ENCODE assay signal across 8 mouse cellular contexts in genomic region chr2:97467031-97467549, GRCm38 (mm10).
DNase-seq lines count a peak whose midpoint lies in the region; ATAC-seq and TF ChIP-seq lines count a peak whose summit lies in the region.

No protein-coding gene starts in this region.

- DNase-seq in lung, adult 2 months: no peak
- no peak for DNase-seq in lung, postnatal 14 days
- peak; percentile 70 to 71 for DNase-seq in cerebellum, adult 2 months
- peak; percentile 67 for DNase-seq in forebrain, postnatal 0 days
- DNase-seq in kidney, postnatal 25 days: peak; percentile 16 to 35
- DNase-seq in liver, postnatal 0 days: no peak
- DNase-seq in thymus, adult 18-20 months: no peak

- H3K4me3 ChIP-seq in lung, adult 2 months (replicated peaks; ENCODE audit: extremely low read depth, low read depth, low read length): peak overlapping the region; percentile 37
- H3K4me3 ChIP-seq in cerebellum, adult 2 months (replicated peaks; ENCODE audit: insufficient read depth, low read depth, low read length): peak overlapping the region; percentile 64
- H3K4me3 ChIP-seq in forebrain, postnatal 0 days (ENCODE audit: low read depth, low read length): peak overlapping the region; percentile 68
- H3K4me3 ChIP-seq in liver, postnatal 0 days (ENCODE audit: low read depth, low read length): peak overlapping the region; percentile 31
- H3K4me3 ChIP-seq in stomach, embryonic 14.5 days (ENCODE audit: low read depth, low read length): peak overlapping the region; percentile 47

- H3K4me1 ChIP-seq in lung, adult 2 months (ENCODE audit: control insufficient read depth, insufficient read depth, low read length): no peaks in the 10 kb centered on the region
- H3K4me1 ChIP-seq in cerebellum, adult 2 months (ENCODE audit: control insufficient read depth, insufficient read depth, low read length): no peaks in the 10 kb centered on the region; the same call in 1 of the 2 replicates
- no peaks in the 10 kb centered on the region for H3K4me1 ChIP-seq in forebrain, postnatal 0 days (ENCODE audit: insufficient read depth)
- H3K4me1 ChIP-seq in liver, postnatal 0 days (ENCODE audit: insufficient read depth): peaks cover 3% of the 10 kb centered on the region; the same call in 1 of the 2 replicates
- H3K4me1 ChIP-seq in stomach, embryonic 14.5 days (ENCODE audit: control insufficient read depth, insufficient read depth, low read length): no peaks in the 10 kb centered on the region

- no peak for TF ChIP-seq POLR2A in lung, adult 2 months (IDR thresholded peaks at IDR 0.05; ENCODE audit: borderline replicate concordance, extremely low read depth, low read depth, low read length)
- TF ChIP-seq POLR2A in cerebellum, adult 2 months (IDR thresholded peaks at IDR 0.05; ENCODE audit: borderline replicate concordance, insufficient read depth, low read length): no peak

- peak overlapping the region; percentile 64; the same call in 1 of the 2 replicates for H3K27ac ChIP-seq in cerebellum, adult 2 months (ENCODE audit: insufficient read depth, low read length)
- peak overlapping the region; percentile 91 for H3K27ac ChIP-seq in forebrain, postnatal 0 days (ENCODE audit: low read depth, low read length)
- no peak overlapping the region for H3K27ac ChIP-seq in liver, postnatal 0 days (ENCODE audit: low read depth)
- H3K27ac ChIP-seq in stomach, embryonic 14.5 days (ENCODE audit: low read length): peak overlapping the region; percentile 66; the same call in 1 of the 2 replicates

- ATAC-seq in forebrain, postnatal 0 days: peak; percentile 44
- ATAC-seq in liver, postnatal 0 days: no peak
- ATAC-seq in stomach, embryonic 14.5 days (ENCODE audit: insufficient number of reproducible peaks, insufficient read depth, low FRiP score, low read depth): peak; percentile 55; the same call in 1 of the 2 replicates

- 2% methylated on average over 26 of the region's 26 CpGs for WGBS in lung, adult 2 months
- under 1% methylated on average over 26 of the region's 26 CpGs for WGBS in cerebellum, adult 2 months
- under 1% methylated on average over 26 of the region's 26 CpGs for WGBS in forebrain, postnatal 0 days
- 3% methylated on average over 26 of the region's 26 CpGs for WGBS in liver, postnatal 0 days (ENCODE audit: insufficient replicate concordance)
- WGBS in stomach, embryonic 14.5 days: under 1% methylated on average over 26 of the region's 26 CpGs

- H3K9ac ChIP-seq in forebrain, postnatal 0 days: peak overlapping the region; percentile 69
- H3K9ac ChIP-seq in liver, postnatal 0 days (replicated peaks): no peak overlapping the region
- no peak overlapping the region; the same call in 1 of the 2 replicates for H3K9ac ChIP-seq in stomach, embryonic 14.5 days (replicated peaks; ENCODE audit: low read depth, low read length)

- no peaks in the 10 kb centered on the region for H3K9me3 ChIP-seq in forebrain, postnatal 0 days (ENCODE audit: low read length)
- H3K9me3 ChIP-seq in liver, postnatal 0 days (ENCODE audit: low read length): no peaks in the 10 kb centered on the region
- H3K9me3 ChIP-seq in stomach, embryonic 14.5 days (ENCODE audit: control insufficient read depth, low read depth, low read length): no peaks in the 10 kb centered on the region

- TF ChIP-seq CTCF in lung, adult 2 months (IDR thresholded peaks at IDR 0.05; ENCODE audit: insufficient read depth, low read length): no peak
- no peak for TF ChIP-seq CTCF in cerebellum, adult 2 months (IDR thresholded peaks at IDR 0.05; ENCODE audit: borderline replicate concordance, insufficient read depth, low read depth, low read length)
- no peak for TF ChIP-seq CTCF in forebrain, postnatal 0 days (IDR thresholded peaks at IDR 0.05; ENCODE audit: low read depth)
- TF ChIP-seq CTCF in liver, postnatal 0 days (IDR thresholded peaks at IDR 0.05; ENCODE audit: low read depth): no peak

- no peaks in the 10 kb centered on the region for H3K36me3 ChIP-seq in forebrain, postnatal 0 days (ENCODE audit: insufficient read depth)
- no peaks in the 10 kb centered on the region for H3K36me3 ChIP-seq in liver, postnatal 0 days (replicated peaks; ENCODE audit: insufficient read depth, low read length)
- H3K36me3 ChIP-seq in stomach, embryonic 14.5 days (ENCODE audit: control insufficient read depth, insufficient read depth, low read length): no peaks in the 10 kb centered on the region

- H3K4me2 ChIP-seq in forebrain, postnatal 0 days (ENCODE audit: low read depth): peak overlapping the region; percentile 71
- H3K4me2 ChIP-seq in liver, postnatal 0 days (ENCODE audit: low read depth, low read length): peak overlapping the region; percentile 63
- H3K4me2 ChIP-seq in stomach, embryonic 14.5 days (replicated peaks; ENCODE audit: low read depth, low read length): peak overlapping the region; percentile 86

- TF ChIP-seq EP300 in liver, postnatal 0 days (IDR thresholded peaks at IDR 0.05; ENCODE audit: low read depth): no peak

- no peaks in the 10 kb centered on the region for H3K27me3 ChIP-seq in cerebellum, adult 2 months (ENCODE audit: control insufficient read depth, insufficient read depth, low read length)
- no peaks in the 10 kb centered on the region for H3K27me3 ChIP-seq in forebrain, postnatal 0 days (ENCODE audit: insufficient read depth, low read length)
- peaks cover 14% of the 10 kb centered on the region for H3K27me3 ChIP-seq in liver, postnatal 0 days (ENCODE audit: insufficient read depth, low read length)
- no peaks in the 10 kb centered on the region for H3K27me3 ChIP-seq in stomach, embryonic 14.5 days (ENCODE audit: control insufficient read depth, insufficient read depth, low read length)

Comparison
In these comparisons a context has a peak if more than half of its experiments do, and no peak if none do; other contexts are left out.
1. DNase-seq: peak in cerebellum, adult 2 months (2 of 2), forebrain, postnatal 0 days (single experiment) and kidney, postnatal 25 days (2 of 2); none in lung, adult 2 months (single experiment), lung, postnatal 14 days (single experiment), liver, postnatal 0 days (single experiment) and thymus, adult 18-20 months (0 of 2).
2. Peak in every context shown above with its lines, with median percentiles within 50 percentile points of each other: H3K4me3 ChIP-seq and H3K4me2 ChIP-seq.